In the genomic region with DNA sequence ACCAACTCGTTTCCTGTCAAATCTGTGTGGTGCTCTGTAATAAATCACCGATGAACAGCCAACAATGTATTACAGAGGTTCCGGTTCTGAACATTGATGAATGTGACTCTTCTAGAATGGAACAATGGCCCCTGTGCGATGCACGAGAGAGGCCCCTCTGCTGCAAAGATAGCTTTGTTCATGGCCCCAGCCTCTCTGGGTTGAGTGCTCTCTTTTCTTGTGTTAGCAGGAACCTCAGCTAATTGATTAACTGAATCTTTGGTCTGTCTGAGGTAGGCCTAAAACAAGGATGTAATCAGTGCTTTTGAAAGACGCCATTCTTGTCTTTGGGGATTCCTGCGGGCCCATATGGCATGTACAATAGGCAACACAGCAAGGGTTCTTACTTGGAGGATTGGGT, we compare ENCODE assay signal across 15 mouse cellular contexts.
DNase-seq lines count a peak whose midpoint lies in the region; ATAC-seq and TF ChIP-seq lines count a peak whose summit lies in the region.
"Had no signal": no experiment of that assay in that cellular context is flagged by ENCODE, and none has a peak within 500 bp of the region (broad histone marks: within the 10 kb centered on the region; RNA-seq: fewer than 3 reads in every experiment).

No protein-coding gene starts in this region.

- H3K9ac ChIP-seq in midbrain, embryonic 11.5 days (ENCODE audit: low read length): no peak overlapping the region
- H3K9ac ChIP-seq in midbrain, postnatal 0 days (replicated peaks; ENCODE audit: low read length, poor library complexity, severe bottlenecking): no peak overlapping the region
- H3K9ac ChIP-seq in hindbrain, embryonic 14.5 days: no peak overlapping the region
- H3K9ac ChIP-seq in neural tube, embryonic 12.5 days: no peak overlapping the region
- no peak overlapping the region for H3K9ac ChIP-seq in heart, embryonic 11.5 days (ENCODE audit: low read depth, low read length)
- H3K9ac ChIP-seq in liver, postnatal 0 days (replicated peaks): no peak overlapping the region
- H3K9ac ChIP-seq: heart, embryonic 15.5 days; limb, embryonic 12.5 days; liver, embryonic 14.5 days had no signal

- 24% methylated on average over 7 of the region's 7 CpGs for WGBS in midbrain, embryonic 11.5 days
- 23% methylated on average over 7 of the region's 7 CpGs for WGBS in midbrain, postnatal 0 days
- WGBS in hindbrain, embryonic 14.5 days: 9% methylated on average over 7 of the region's 7 CpGs
- 16% methylated on average over 7 of the region's 7 CpGs for WGBS in neural tube, embryonic 12.5 days
- WGBS in heart, embryonic 11.5 days (ENCODE audit: insufficient replicate concordance): 69% methylated on average over 7 of the region's 7 CpGs
- WGBS in liver, postnatal 0 days (ENCODE audit: insufficient replicate concordance): 56% methylated on average over 7 of the region's 7 CpGs

- 0 out of 2 replicates have a peak overlapping the region, but pooled peaks have one; percentile 2 for H3K4me2 ChIP-seq in midbrain, embryonic 11.5 days
- H3K4me2 ChIP-seq in midbrain, postnatal 0 days (ENCODE audit: low read depth, low read length, poor library complexity, severe bottlenecking): no peak overlapping the region
- H3K4me2 ChIP-seq in hindbrain, embryonic 14.5 days (replicated peaks): no peak overlapping the region
- H3K4me2 ChIP-seq in neural tube, embryonic 12.5 days (replicated peaks): no peak overlapping the region
- no peak overlapping the region for H3K4me2 ChIP-seq in heart, embryonic 11.5 days
- no peak overlapping the region for H3K4me2 ChIP-seq in liver, postnatal 0 days (ENCODE audit: low read depth, low read length)
- H3K4me2 ChIP-seq: heart, embryonic 15.5 days; limb, embryonic 12.5 days had no signal

- H3K9me3 ChIP-seq in midbrain, embryonic 11.5 days (ENCODE audit: control insufficient read depth, low read length): no peaks in the 10 kb centered on the region
- no peaks in the 10 kb centered on the region for H3K9me3 ChIP-seq in midbrain, postnatal 0 days (ENCODE audit: low read length)
- no peaks in the 10 kb centered on the region for H3K9me3 ChIP-seq in hindbrain, embryonic 14.5 days (ENCODE audit: control insufficient read depth, low read length)
- H3K9me3 ChIP-seq in neural tube, embryonic 12.5 days: no peaks in the 10 kb centered on the region
- no peaks in the 10 kb centered on the region for H3K9me3 ChIP-seq in heart, embryonic 11.5 days (replicated peaks; ENCODE audit: control insufficient read depth, low read length)
- no peaks in the 10 kb centered on the region for H3K9me3 ChIP-seq in liver, postnatal 0 days (ENCODE audit: low read length)
- H3K9me3 ChIP-seq: heart, embryonic 15.5 days; limb, embryonic 12.5 days had no signal

- peaks cover 4% of the 10 kb centered on the region; the same call in 1 of the 2 replicates for H3K4me1 ChIP-seq in midbrain, embryonic 11.5 days (ENCODE audit: control insufficient read depth, insufficient read depth, low read length)
- H3K4me1 ChIP-seq in midbrain, postnatal 0 days (ENCODE audit: insufficient read depth, low read length): no peaks in the 10 kb centered on the region
- 0 out of 2 replicates have a peak, but pooled peaks cover 3% of the 10 kb centered on the region for H3K4me1 ChIP-seq in hindbrain, embryonic 14.5 days (replicated peaks; ENCODE audit: control insufficient read depth, insufficient read depth, low read length)
- H3K4me1 ChIP-seq in neural tube, embryonic 12.5 days: peaks cover 13% of the 10 kb centered on the region
- H3K4me1 ChIP-seq in heart, embryonic 11.5 days (ENCODE audit: control insufficient read depth, insufficient read depth, low read length): no peaks in the 10 kb centered on the region
- no peaks in the 10 kb centered on the region for H3K4me1 ChIP-seq in liver, postnatal 0 days (ENCODE audit: insufficient read depth)
- H3K4me1 ChIP-seq: limb, embryonic 12.5 days had no signal

- no peak for DNase-seq in midbrain, embryonic 11.5 days (ENCODE audit: low spot score, missing footprints)
- DNase-seq in midbrain, postnatal 0 days (ENCODE audit: low spot score): no peak
- DNase-seq in embryo, embryonic 9.5 days (ENCODE audit: extremely low spot score): peak; percentile 50
- DNase-seq in hindbrain, embryonic 14.5 days (ENCODE audit: low spot score): no peak
- DNase-seq in liver, postnatal 0 days: no peak
- no peak for DNase-seq in gastrocnemius, postnatal 4 days (ENCODE audit: low spot score in 2 of 2)
- DNase-seq: cerebellum, postnatal 36 days; kidney, adult 9 months; lung, postnatal 14 days; right cerebral cortex, postnatal 14 days had no signal

- no peak overlapping the region for H3K4me3 ChIP-seq in midbrain, embryonic 11.5 days (ENCODE audit: low read depth, low read length)
- no peak overlapping the region for H3K4me3 ChIP-seq in midbrain, postnatal 0 days (ENCODE audit: low read depth, low read length)
- H3K4me3 ChIP-seq in hindbrain, embryonic 14.5 days (replicated peaks; ENCODE audit: low read length): no peak overlapping the region
- H3K4me3 ChIP-seq in neural tube, embryonic 12.5 days: no peak overlapping the region
- no peak overlapping the region for H3K4me3 ChIP-seq in heart, embryonic 11.5 days (ENCODE audit: low read depth, low read length)
- H3K4me3 ChIP-seq in liver, postnatal 0 days (ENCODE audit: low read depth, low read length): no peak overlapping the region
- H3K4me3 ChIP-seq: heart, embryonic 15.5 days; limb, embryonic 12.5 days had no signal

- TF ChIP-seq CTCF in midbrain, postnatal 0 days (IDR thresholded peaks at IDR 0.05): no peak
- TF ChIP-seq CTCF in liver, postnatal 0 days (IDR thresholded peaks at IDR 0.05; ENCODE audit: low read depth): no peak

- no peaks in the 10 kb centered on the region for H3K27me3 ChIP-seq in midbrain, embryonic 11.5 days (ENCODE audit: control insufficient read depth, insufficient read depth, low read length)
- no peaks in the 10 kb centered on the region for H3K27me3 ChIP-seq in midbrain, postnatal 0 days (ENCODE audit: insufficient read depth, low read length)
- H3K27me3 ChIP-seq in hindbrain, embryonic 14.5 days (ENCODE audit: control insufficient read depth, insufficient read depth, low read length): no peaks in the 10 kb centered on the region
- H3K27me3 ChIP-seq in neural tube, embryonic 12.5 days (replicated peaks): no peaks in the 10 kb centered on the region
- H3K27me3 ChIP-seq in heart, embryonic 11.5 days (ENCODE audit: control insufficient read depth, insufficient read depth, low read length): no peaks in the 10 kb centered on the region
- no peaks in the 10 kb centered on the region for H3K27me3 ChIP-seq in liver, postnatal 0 days (ENCODE audit: insufficient read depth, low read length)
- H3K27me3 ChIP-seq: heart, embryonic 15.5 days; limb, embryonic 12.5 days had no signal

- peak overlapping the region; percentile 25; the same call in 1 of the 2 replicates for H3K27ac ChIP-seq in midbrain, embryonic 11.5 days (ENCODE audit: low read depth, low read length)
- H3K27ac ChIP-seq in midbrain, postnatal 0 days (ENCODE audit: low read depth, low read length): no peak overlapping the region
- 0 out of 2 replicates have a peak overlapping the region, but pooled peaks have one; percentile 1 for H3K27ac ChIP-seq in hindbrain, embryonic 14.5 days
- no peak overlapping the region for H3K27ac ChIP-seq in neural tube, embryonic 12.5 days
- no peak overlapping the region for H3K27ac ChIP-seq in heart, embryonic 11.5 days (ENCODE audit: low read depth, low read length)
- H3K27ac ChIP-seq in liver, postnatal 0 days (ENCODE audit: low read depth): no peak overlapping the region
- H3K27ac ChIP-seq: heart, embryonic 15.5 days; limb, embryonic 12.5 days; liver, embryonic 14.5 days had no signal

- ATAC-seq in midbrain, embryonic 11.5 days (ENCODE audit: low FRiP score): peak; percentile 67
- ATAC-seq in midbrain, postnatal 0 days (ENCODE audit: low FRiP score): no peak
- ATAC-seq in hindbrain, embryonic 14.5 days (ENCODE audit: low FRiP score): peak; percentile 68; the same call in 1 of the 2 replicates
- ATAC-seq in neural tube, embryonic 12.5 days (ENCODE audit: low FRiP score, low read depth): peak; percentile 95
- ATAC-seq in heart, embryonic 11.5 days (replicated peaks; ENCODE audit: insufficient number of reproducible peaks, low FRiP score, low TSS enrichment): no peak
- ATAC-seq in liver, postnatal 0 days: no peak

- no peak for TF ChIP-seq EP300 in liver, postnatal 0 days (IDR thresholded peaks at IDR 0.05; ENCODE audit: low read depth)

- no peaks in the 10 kb centered on the region for H3K36me3 ChIP-seq in midbrain, embryonic 11.5 days (ENCODE audit: control insufficient read depth, insufficient read depth, low read length)
- H3K36me3 ChIP-seq in midbrain, postnatal 0 days (ENCODE audit: insufficient read depth, low read length): no peaks in the 10 kb centered on the region
- no peaks in the 10 kb centered on the region for H3K36me3 ChIP-seq in hindbrain, embryonic 14.5 days (replicated peaks; ENCODE audit: control insufficient read depth, insufficient read depth)
- no peaks in the 10 kb centered on the region for H3K36me3 ChIP-seq in neural tube, embryonic 12.5 days
- no peaks in the 10 kb centered on the region for H3K36me3 ChIP-seq in heart, embryonic 11.5 days (ENCODE audit: control insufficient read depth, insufficient read depth, low read length)
- H3K36me3 ChIP-seq in liver, postnatal 0 days (replicated peaks; ENCODE audit: insufficient read depth, low read length): no peaks in the 10 kb centered on the region
- H3K36me3 ChIP-seq: heart, embryonic 15.5 days; limb, embryonic 12.5 days had no signal

Comparison
In these comparisons a context has a peak if more than half of its experiments do, and no peak if none do; other contexts are left out.
1. ATAC-seq: peak in midbrain, embryonic 11.5 days (single experiment), hindbrain, embryonic 14.5 days (single experiment) and neural tube, embryonic 12.5 days (single experiment); none in midbrain, postnatal 0 days (single experiment), heart, embryonic 11.5 days (single experiment) and liver, postnatal 0 days (single experiment).
2. H3K27ac ChIP-seq: peak in midbrain, embryonic 11.5 days (single experiment) and hindbrain, embryonic 14.5 days (single experiment); none in midbrain, postnatal 0 days (single experiment), neural tube, embryonic 12.5 days (single experiment), heart, embryonic 11.5 days (single experiment) and liver, postnatal 0 days (single experiment).